In the genomic region with DNA sequence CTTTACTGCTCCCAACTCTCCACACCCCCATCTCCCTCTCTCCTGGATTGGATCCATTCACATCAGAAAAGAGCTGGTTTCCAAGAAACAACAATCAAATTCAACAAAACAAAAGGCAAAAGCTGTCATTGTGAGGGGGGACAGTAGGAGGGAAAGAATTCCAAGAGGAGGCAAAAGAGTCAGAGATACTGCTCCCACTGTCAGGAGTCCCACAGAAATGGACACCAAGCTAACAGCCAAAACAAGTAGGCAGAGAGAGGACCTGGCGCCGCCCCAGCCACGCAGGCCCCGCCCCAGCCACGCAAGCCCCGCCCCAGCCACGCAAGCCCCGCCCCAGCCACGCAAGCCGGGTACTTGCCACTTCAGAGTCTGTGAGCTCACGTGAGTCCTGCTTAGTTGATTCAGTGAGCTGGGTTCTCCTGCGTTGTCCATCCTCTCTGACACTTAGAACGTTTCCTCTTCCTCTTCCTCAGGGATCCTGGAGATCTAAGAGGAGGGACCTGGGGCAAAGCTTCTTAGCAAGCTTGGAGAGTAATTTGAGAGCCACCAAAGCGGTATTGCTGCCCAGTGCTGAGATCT, we compare ENCODE assay signal across 7 mouse cellular contexts. TPM values are rescaled to one million over a fixed set of nuclear protein-coding genes. Genes with fewer than 3 reads are reported as not detected.
DNase-seq lines count a peak whose midpoint lies in the region; ATAC-seq lines count a peak whose summit lies in the region.

No protein-coding gene starts in this region.

- ATAC-seq in kidney, embryonic 16.5 days (ENCODE audit: low FRiP score, low TSS enrichment): peak; percentile 46; the same call in 1 of the 2 replicates
- ATAC-seq in embryonic facial prominence, embryonic 15.5 days (ENCODE audit: insufficient number of reproducible peaks, low FRiP score, low TSS enrichment, low read depth): no peak
- ATAC-seq in limb, embryonic 15.5 days (ENCODE audit: insufficient number of reproducible peaks, low FRiP score, low TSS enrichment, low read depth): no peak

- H3K4me3 ChIP-seq in kidney, embryonic 16.5 days (ENCODE audit: low read length): no peak overlapping the region
- no peak overlapping the region for H3K4me3 ChIP-seq in embryonic facial prominence, embryonic 15.5 days (replicated peaks)
- H3K4me3 ChIP-seq in limb, embryonic 15.5 days: no peak overlapping the region

- H3K4me2 ChIP-seq in kidney, embryonic 16.5 days (replicated peaks; ENCODE audit: low read depth, low read length): no peak overlapping the region
- no peak overlapping the region for H3K4me2 ChIP-seq in embryonic facial prominence, embryonic 15.5 days (replicated peaks)
- H3K4me2 ChIP-seq in limb, embryonic 15.5 days: 0 out of 2 replicates have a peak overlapping the region, but pooled peaks have one; percentile 7

- no peaks in the 10 kb centered on the region for H3K36me3 ChIP-seq in kidney, embryonic 16.5 days (ENCODE audit: insufficient read depth, low read length)
- H3K36me3 ChIP-seq in embryonic facial prominence, embryonic 15.5 days: no peaks in the 10 kb centered on the region
- H3K36me3 ChIP-seq in limb, embryonic 15.5 days: no peaks in the 10 kb centered on the region

- H3K9me3 ChIP-seq in kidney, embryonic 16.5 days (ENCODE audit: low read length): peaks cover 5% of the 10 kb centered on the region; the same call in 1 of the 2 replicates
- H3K9me3 ChIP-seq in embryonic facial prominence, embryonic 15.5 days (replicated peaks): no peaks in the 10 kb centered on the region
- no peaks in the 10 kb centered on the region for H3K9me3 ChIP-seq in limb, embryonic 15.5 days

- H3K4me1 ChIP-seq in kidney, embryonic 16.5 days (ENCODE audit: insufficient read depth, low read length): peaks cover 14% of the 10 kb centered on the region
- 0 out of 2 replicates have a peak, but pooled peaks cover 8% of the 10 kb centered on the region for H3K4me1 ChIP-seq in embryonic facial prominence, embryonic 15.5 days
- peaks cover 9% of the 10 kb centered on the region for H3K4me1 ChIP-seq in limb, embryonic 15.5 days

- H3K9ac ChIP-seq in kidney, embryonic 16.5 days (replicated peaks; ENCODE audit: low read length): no peak overlapping the region
- H3K9ac ChIP-seq in embryonic facial prominence, embryonic 15.5 days: no peak overlapping the region
- no peak overlapping the region for H3K9ac ChIP-seq in limb, embryonic 15.5 days

- H3K27me3 ChIP-seq in kidney, embryonic 16.5 days (ENCODE audit: insufficient read depth, low read length): no peaks in the 10 kb centered on the region
- H3K27me3 ChIP-seq in embryonic facial prominence, embryonic 15.5 days: no peaks in the 10 kb centered on the region
- H3K27me3 ChIP-seq in limb, embryonic 15.5 days: no peaks in the 10 kb centered on the region

- DNase-seq in kidney, adult 11 months: no peak
- DNase-seq in testis, postnatal 14 days (ENCODE audit: low spot score): peak; percentile 47
- DNase-seq in layer of hippocampus, adult 18-20 months (ENCODE audit: low spot score in 2 of 2): no peak
- DNase-seq in urinary bladder, adult 2 months (ENCODE audit: low spot score): no peak

- H3K27ac ChIP-seq in kidney, embryonic 16.5 days (ENCODE audit: low read length): peak overlapping the region; percentile 71; the same call in 1 of the 2 replicates
- 0 out of 2 replicates have a peak overlapping the region, but pooled peaks have one; percentile 28 for H3K27ac ChIP-seq in embryonic facial prominence, embryonic 15.5 days (replicated peaks)
- peak overlapping the region; percentile 69 for H3K27ac ChIP-seq in limb, embryonic 15.5 days

- 41% methylated on average over 14 of the region's 14 CpGs for WGBS in kidney, embryonic 16.5 days
- 30% methylated on average over 14 of the region's 14 CpGs for WGBS in embryonic facial prominence, embryonic 15.5 days
- 50% methylated on average over 14 of the region's 14 CpGs for WGBS in limb, embryonic 15.5 days

RNA-seq across cellular contexts. Expression of gene Gm5148, which starts 19.5 kb away (rescaled TPM):
- polyA plus RNA-seq in kidney, embryonic 16.5 days (2015; fragmentation: Nextera tagmentation; extraction: Ambion mirVana): 7.5 and 9.6 TPM in 2 replicates
- polyA plus RNA-seq in embryonic facial prominence, embryonic 15.5 days (2015; fragmentation: Nextera tagmentation; extraction: Ambion mirVana): 5.4 and 6.8 TPM in 2 replicates
- polyA plus RNA-seq in limb, embryonic 15.5 days (2015; fragmentation: Nextera tagmentation; extraction: Ambion mirVana): 4.8 and 5.4 TPM in 2 replicates
- total RNA-seq in layer of hippocampus, adult 18-20 months (2021): 1 to 10 TPM; 3.9 to 4.8 TPM
- 5.0 and 6.5 TPM in 2 replicates for polyA plus RNA-seq in urinary bladder, adult 2 months (2012; rRNA removed)
